Mouse (Mus musculus) thymus, adult 2 months (tissue): ENCODE results near the gene Dync1li1.

ENCODE experiments used
- CTCF ChIP-seq: fragments of 200-500 bp; IDR thresholded peaks from 2 replicates; pipeline ENCODE4 v1.5.1; 2012; ENCODE audit warnings: mild to moderate bottlenecking, control low read depth, low read length, moderate library complexity, borderline replicate concordance; ENCODE audit not compliant: control insufficient read depth, poor library complexity, insufficient read depth; ENCODE audit errors: extremely low read depth
- POLR2A ChIP-seq: fragments of 200-500 bp; IDR thresholded peaks from 2 replicates; pipeline ENCODE4 v1.6.1; 2012; ENCODE audit warnings: mild to moderate bottlenecking, low read length, control low read depth, moderate library complexity; ENCODE audit not compliant: control insufficient read depth, poor library complexity, insufficient read depth; ENCODE audit errors: extremely low read depth

- TF ChIP-seq POLR2A (no peak), CTCF (no peak)
Measured at GRCm38 (mm10) chr9:114767030-114767429, 78.4 kb downstream of the Dync1li1 start.
